Mouse (Mus musculus) heart, adult 2 months (tissue): ENCODE measurements at regions not wholly inside any gene's neighbourhood (a gene's known extent, or its start where the extent isn't known, plus 50 kb on each side); places are given as distances from the start of the nearest gene placed in this dataset.

Source experiments
- DNase-seq, 2 experiments: peaks; one replicate each; pipeline ENCODE4 v3.0.0; 2021
- H3K27ac ChIP-seq: fragments of 200-600 bp; 2 replicates; pipeline ENCODE4 v1.8.1; 2022
- H3K27me3 ChIP-seq: fragments of 200-500 bp; 2 replicates; pipeline ENCODE4 v1.6.1; 2012; ENCODE audit warnings: mild to moderate bottlenecking, low read length, inconsistent platforms, mixed read lengths; ENCODE audit not compliant: control insufficient read depth, insufficient read depth
- H3K36me3 ChIP-seq: fragments of 200-500 bp; 2 replicates; pipeline ENCODE4 v1.6.1; 2012; ENCODE audit warnings: low read length, inconsistent platforms; ENCODE audit not compliant: control insufficient read depth, insufficient read depth
- H3K4me1 ChIP-seq: fragments of 200-500 bp; 2 replicates; pipeline ENCODE4 v1.6.1; 2011; ENCODE audit warnings: low read length; ENCODE audit not compliant: control insufficient read depth, insufficient read depth
- H3K4me3 ChIP-seq: fragments of 200-600 bp; 2 replicates; pipeline ENCODE4 v1.8.1; 2022
- H3K79me2 ChIP-seq: fragments of 200-500 bp; replicated peaks from 2 replicates; pipeline ENCODE4 v1.6.1; 2012; ENCODE audit warnings: mild to moderate bottlenecking, inconsistent platforms, low read length, moderate library complexity, mixed read lengths; ENCODE audit not compliant: control insufficient read depth, insufficient read depth
- H3K9ac ChIP-seq: fragments of 200-500 bp; 2 replicates; pipeline ENCODE4 v1.6.1; 2012; ENCODE audit warnings: low read depth, mild to moderate bottlenecking, control low read depth, inconsistent platforms, low read length, mixed read lengths
- CTCF ChIP-seq: fragments of 200-600 bp; IDR thresholded peaks from 2 replicates; pipeline ENCODE4 v1.8.1; 2022; ENCODE audit warnings: antibody characterized with exemption, mild to moderate bottlenecking, moderate library complexity
- EP300 ChIP-seq: fragments of 200-500 bp; IDR thresholded peaks from 2 replicates; pipeline ENCODE4 v1.6.1; 2011; ENCODE audit warnings: low read depth, low read length, control low read depth; ENCODE audit not compliant: insufficient read depth
- POLR2A ChIP-seq: fragments of 200-500 bp; IDR thresholded peaks from 2 replicates; pipeline ENCODE4 v1.6.1; 2011; ENCODE audit warnings: mild to moderate bottlenecking, low read depth, low read length, control low read depth; ENCODE audit not compliant: insufficient read depth
- WGBS: fragments of 180-500 bp; shearing (Covaris S2); methylation state at CpG from one replicate; pipeline ENCODE4 v1.1.7; 2018; 5-methylcytosine and 5-hydroxymethylcytosine counted together
- intact Hi-C: fragments of 180-260 bp; cut with DNase I; formaldehyde crosslinking; loops from one replicate; pipeline ENCODE4 v1.15.1; 2025

DNA sequence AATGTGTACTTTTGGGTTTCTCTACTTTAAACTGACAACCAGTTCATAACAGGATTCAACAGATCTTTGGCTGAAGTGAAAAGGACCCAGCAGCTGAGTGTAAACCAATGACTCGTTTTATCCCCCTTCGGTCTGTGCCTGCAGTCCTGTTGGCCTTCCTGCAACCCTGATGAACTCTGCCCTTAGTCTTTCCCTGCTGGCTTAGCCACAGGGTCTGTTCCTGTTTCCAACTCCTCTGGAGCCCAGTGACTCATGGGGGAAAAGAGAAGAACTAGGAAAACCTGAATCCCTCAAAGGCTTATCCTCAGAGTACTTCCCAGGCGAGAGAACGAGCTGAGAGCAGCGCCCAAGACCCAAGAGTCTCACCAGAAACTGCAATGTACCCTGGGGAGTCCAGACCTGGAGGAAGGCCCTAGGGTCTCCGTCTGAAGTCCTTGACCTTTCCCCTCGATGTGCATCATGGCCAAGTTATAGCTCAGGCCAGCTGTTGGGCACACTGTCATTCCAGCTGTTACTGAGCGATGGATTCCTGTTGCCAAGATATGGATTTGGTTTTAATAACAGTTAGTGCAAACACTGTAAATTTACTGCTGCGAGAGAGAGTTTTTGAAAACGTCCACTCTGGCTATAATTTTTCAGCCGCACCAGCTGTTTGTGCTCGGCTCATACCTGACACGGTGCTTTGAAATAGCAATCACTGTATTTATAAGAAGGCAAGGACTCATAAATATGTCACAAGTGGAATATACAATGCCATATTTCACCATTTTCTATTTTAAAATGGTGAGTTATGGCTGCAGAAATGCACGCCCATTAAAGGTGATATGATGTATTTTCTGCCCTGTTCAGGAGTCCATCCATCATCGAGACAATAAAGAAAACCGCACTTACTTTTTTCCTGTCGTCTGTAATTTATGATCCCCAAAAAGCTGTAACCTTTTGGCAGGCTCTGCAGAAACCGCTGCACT lies 63.3 kb upstream of the Zfp703 start:
- intact Hi-C loops = no loop called here
- no peak overlapping the region for H3K4me3 ChIP-seq
- WGBS = 71% methylated on average over 18 of the region's 18 CpGs
- TF ChIP-seq POLR2A (no peak), EP300 (no peak), CTCF (no peak)
- no peak overlapping the region for H3K9ac ChIP-seq
- no peaks in the 10 kb centered on the region for H3K27me3 ChIP-seq
- no peaks in the 10 kb centered on the region for H3K36me3 ChIP-seq
- no peak overlapping the region for H3K27ac ChIP-seq
- H3K4me1 ChIP-seq = no peaks in the 10 kb centered on the region
- no peak for DNase-seq
- H3K79me2 ChIP-seq = no peaks in the 10 kb centered on the region

GRCm38 (mm10) chr8:26915731-26916130 lies 61.4 kb upstream of the Zfp703 start:
- Histone ChIP-seq H3K79me2 (no peaks in the 10 kb centered on the region), H3K4me1 (no peaks in the 10 kb centered on the region), H3K4me3 (no peak overlapping the region), H3K36me3 (no peaks in the 10 kb centered on the region), H3K27ac (no peak overlapping the region), H3K9ac (no peak overlapping the region), H3K27me3 (no peaks in the 10 kb centered on the region)
- intact Hi-C loops = no loop called here
- TF ChIP-seq EP300 (no peak), POLR2A (no peak), CTCF (no peak)
- no peak for DNase-seq
- 95% methylated on average over 8 of the region's 8 CpGs for WGBS

GRCm38 (mm10) chr8:26921531-26922177 lies 55.5 kb upstream of the Zfp703 start:
- 78% methylated on average over 5 of the region's 5 CpGs for WGBS

DNA sequence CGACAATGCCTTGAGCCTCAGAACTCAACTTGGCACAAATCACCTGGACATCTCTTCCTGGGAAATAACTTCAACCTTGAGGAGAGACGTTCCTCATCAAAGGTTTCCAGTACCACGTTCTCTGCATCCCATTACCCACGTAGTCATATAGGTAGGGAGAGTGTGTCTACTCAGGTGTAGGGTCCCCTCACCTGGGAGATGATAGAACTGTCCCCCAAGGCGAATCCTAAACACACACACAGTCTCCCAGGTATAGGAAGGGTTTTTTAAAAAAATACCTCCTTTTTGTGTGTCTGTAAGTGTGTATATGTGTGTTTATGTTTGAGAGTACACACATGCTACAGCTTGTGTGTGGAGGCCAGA lies 55.0 kb upstream of the Zfp703 start:
- no peak for TF ChIP-seq EP300
- TF ChIP-seq POLR2A = no peak
- TF ChIP-seq CTCF = no peak
- H3K27me3 ChIP-seq = no peaks in the 10 kb centered on the region
- no peaks in the 10 kb centered on the region for H3K36me3 ChIP-seq
- H3K9ac ChIP-seq = no peak overlapping the region
- no peak overlapping the region for H3K4me3 ChIP-seq
- 86% methylated on average over 5 of the region's 5 CpGs for WGBS
- H3K4me1 ChIP-seq = no peaks in the 10 kb centered on the region
- H3K79me2 ChIP-seq = no peaks in the 10 kb centered on the region
- no peak for DNase-seq
- no peak overlapping the region for H3K27ac ChIP-seq
- intact Hi-C loops = no loop called here

More at GRCm38 (mm10) chr8:26921531-26922177, 55.5 kb upstream of the Zfp703 start:
- Histone ChIP-seq H3K9ac (no peak overlapping the region), H3K4me3 (no peak overlapping the region), H3K4me1 (no peaks in the 10 kb centered on the region), H3K36me3 (no peaks in the 10 kb centered on the region), H3K79me2 (no peaks in the 10 kb centered on the region), H3K27me3 (no peaks in the 10 kb centered on the region), H3K27ac (no peak overlapping the region)
- TF ChIP-seq CTCF (no peak), POLR2A (no peak), EP300 (no peak)
- intact Hi-C loops = no loop called here
- no peak for DNase-seq

DNA sequence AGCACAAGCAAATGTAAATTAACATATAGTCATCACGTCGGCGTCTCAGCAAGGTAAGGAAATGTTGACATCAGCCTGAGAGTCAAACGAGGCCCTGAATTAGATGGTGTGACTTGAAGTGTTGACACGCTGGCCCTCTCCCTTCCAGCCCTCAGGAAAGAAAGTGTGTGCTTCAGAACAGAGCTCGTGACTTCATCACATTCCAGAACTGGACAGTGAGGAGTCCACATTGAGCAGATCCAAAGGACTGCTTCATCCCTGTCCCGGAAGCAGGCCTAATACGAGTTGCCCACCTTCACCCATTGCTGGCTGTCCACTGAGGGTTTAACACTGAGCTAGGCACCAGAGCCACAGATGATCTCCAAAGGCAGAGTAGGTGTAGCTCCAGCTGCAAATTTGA lies 54.0 kb upstream of the Zfp703 start:
- Histone ChIP-seq H3K9ac (no peak overlapping the region), H3K27ac (no peak overlapping the region), H3K4me3 (no peak overlapping the region), H3K27me3 (no peaks in the 10 kb centered on the region), H3K4me1 (no peaks in the 10 kb centered on the region), H3K79me2 (no peaks in the 10 kb centered on the region), H3K36me3 (no peaks in the 10 kb centered on the region)
- intact Hi-C loops = no loop called here
- peak in 1 of 2 experiments; percentile 23 for DNase-seq
- TF ChIP-seq POLR2A (no peak), EP300 (no peak), CTCF (no peak)
- 42% methylated on average over 8 of the region's 8 CpGs for WGBS
